Mouse (Mus musculus): Measurements from ENCODE around the gene Adamts13. TPM values are rescaled to one million over a fixed set of nuclear protein-coding genes. Genes with fewer than 3 reads are reported as not detected.
A peak's percentile ranks its signal among the peaks of the same experiment; 100 is the strongest.

Adamts13 gene
- total and polyA plus RNA-seq, 3 experiments = 19.7 to 130 TPM; not detected in 1

- Histone ChIP-seq H3K27me3 (ENCODE audit: control insufficient read depth in 1 of 2, insufficient read depth in 2 of 2, low read length in 2 of 2) (peaks cover 8% of the 10 kb centered on the region in 2 experiments; a peak in 3 of 4 replicates), H3K9me3 (replicated peaks; ENCODE audit: insufficient read depth, low read length) (no peaks in the 10 kb centered on the region), H3K27ac (ENCODE audit: control insufficient read depth, low read depth, low read length) (no peak overlapping the region), H3K79me2 (ENCODE audit: control insufficient read depth, insufficient read depth, low read length, poor library complexity) (no peaks in the 10 kb centered on the region), H3K4me1 (ENCODE audit: control insufficient read depth in 1 of 2, insufficient read depth in 2 of 2, low read length in 2 of 2) (peaks cover 0 to 7% of the 10 kb centered on the region in 2 experiments; a peak in 1 of 4 replicates), H3K9ac (ENCODE audit: control insufficient read depth, low read depth, low read length, poor library complexity, severe bottlenecking) (no peak overlapping the region), H3K4me3 (ENCODE audit: control insufficient read depth in 1 of 2, insufficient read depth in 1 of 2, low read depth in 2 of 2, low read length in 2 of 2) (no peak overlapping the region), H3K36me3 (ENCODE audit: control insufficient read depth in 1 of 2, insufficient read depth in 2 of 2, low read length in 2 of 2) (no peaks in the 10 kb centered on the region)
- no peak for TF ChIP-seq TBP (IDR thresholded peaks at IDR 0.05; ENCODE audit: low read depth, low read length)
- no peak for TF ChIP-seq SMC3 (IDR thresholded peaks at IDR 0.05; ENCODE audit: low read depth, low read length)
- no peak for TF ChIP-seq CHD2 (IDR thresholded peaks at IDR 0.05; ENCODE audit: low read length)
- TF ChIP-seq TCF12 (IDR thresholded peaks at IDR 0.05; ENCODE audit: low read depth, low read length) = no peak
- TF ChIP-seq ZC3H11A (IDR thresholded peaks at IDR 0.05; ENCODE audit: low read depth, low read length) = no peak
- TF ChIP-seq BHLHE40 (IDR thresholded peaks at IDR 0.05; ENCODE audit: borderline replicate concordance, low read depth, low read length) = no peak
- TF ChIP-seq POLR2AphosphoS5 (IDR thresholded peaks at IDR 0.05; ENCODE audit: borderline replicate concordance, low read depth, low read length) = no peak
- TF ChIP-seq CTCF (IDR thresholded peaks at IDR 0.05 in 2 of 3, conservative IDR thresholded peaks at IDR 0.05 in 1 of 3; ENCODE audit: control insufficient read depth in 1 of 3, insufficient read depth in 1 of 3, low read depth in 2 of 3, low read length in 3 of 3, poor library complexity in 1 of 3, severe bottlenecking in 1 of 3) = no peak
- no peak for TF ChIP-seq ZKSCAN1 (IDR thresholded peaks at IDR 0.05; ENCODE audit: low read depth, low read length)
- no peak for TF ChIP-seq ETS1 (IDR thresholded peaks at IDR 0.05; ENCODE audit: low read depth, low read length)
- TF ChIP-seq MXI1 (IDR thresholded peaks at IDR 0.05; ENCODE audit: low read depth, low read length) = no peak
- TF ChIP-seq USF1 (IDR thresholded peaks at IDR 0.05; ENCODE audit: low read depth, low read length) = no peak
- DNase-seq (ENCODE audit: low read depth, low spot score) = no peak
Measured at GRCm38 (mm10) chr2:27042131-27042844, 69.1 kb downstream of the Adamts13 start.

GRCm38 (mm10) chr2:27043461-27043860 is 70.2 kb downstream of the Adamts13 start:
- Histone ChIP-seq H3K27ac (ENCODE audit: control insufficient read depth, low read depth, low read length) (no peak overlapping the region), H3K36me3 (ENCODE audit: control insufficient read depth in 1 of 2, insufficient read depth in 2 of 2, low read length in 2 of 2) (no peaks in the 10 kb centered on the region), H3K27me3 (ENCODE audit: control insufficient read depth in 1 of 2, insufficient read depth in 2 of 2, low read length in 2 of 2) (peaks cover 8 to 14% of the 10 kb centered on the region in 2 experiments), H3K9ac (ENCODE audit: control insufficient read depth, low read depth, low read length, poor library complexity, severe bottlenecking) (no peak overlapping the region), H3K79me2 (ENCODE audit: control insufficient read depth, insufficient read depth, low read length, poor library complexity) (no peaks in the 10 kb centered on the region), H3K4me3 (ENCODE audit: control insufficient read depth in 1 of 2, insufficient read depth in 1 of 2, low read depth in 2 of 2, low read length in 2 of 2) (no peak overlapping the region), H3K4me1 (ENCODE audit: control insufficient read depth in 1 of 2, insufficient read depth in 2 of 2, low read length in 2 of 2) (peaks cover 0 to under 1% of the 10 kb centered on the region in 2 experiments; a peak in 1 of 4 replicates), H3K9me3 (replicated peaks; ENCODE audit: insufficient read depth, low read length) (no peaks in the 10 kb centered on the region)
- TF ChIP-seq ZNF384 (IDR thresholded peaks at IDR 0.05; ENCODE audit: low read depth, low read length) (no peak), GABPA (IDR thresholded peaks at IDR 0.05; ENCODE audit: low read depth, low read length) (no peak), ETS1 (IDR thresholded peaks at IDR 0.05; ENCODE audit: low read depth, low read length) (no peak), TAL1 (IDR thresholded peaks at IDR 0.05; ENCODE audit: low read length) (no peak), KAT2A (conservative IDR thresholded peaks at IDR 0.05; ENCODE audit: low read depth, low read length) (no peak), MYB (IDR thresholded peaks at IDR 0.05; ENCODE audit: low read depth, low read length) (no peak), NELFE (IDR thresholded peaks at IDR 0.05; ENCODE audit: low read depth, low read length) (no peak), UBTF (IDR thresholded peaks at IDR 0.05; ENCODE audit: borderline replicate concordance, insufficient read depth, low read depth, low read length) (no peak), POLR2A (IDR thresholded peaks at IDR 0.05; ENCODE audit: control insufficient read depth in 1 of 2, insufficient read depth in 1 of 2, low read depth in 1 of 2, low read length in 2 of 2, poor library complexity in 1 of 2) (no peak), CHD2 (IDR thresholded peaks at IDR 0.05; ENCODE audit: low read length) (no peak), EP300 (IDR thresholded peaks at IDR 0.05; ENCODE audit: low read depth in 1 of 2, low read length in 2 of 2) (no peak), BHLHE40 (IDR thresholded peaks at IDR 0.05; ENCODE audit: borderline replicate concordance, low read depth, low read length) (no peak), E2F4 (IDR thresholded peaks at IDR 0.05; ENCODE audit: borderline replicate concordance, low read depth, low read length) (no peak), ZC3H11A (IDR thresholded peaks at IDR 0.05; ENCODE audit: low read depth, low read length) (peak; percentile 61), MAX (IDR thresholded peaks at IDR 0.05; ENCODE audit: low read length) (no peak), NRF1 (IDR thresholded peaks at IDR 0.05; ENCODE audit: insufficient read depth, low read depth, low read length, poor library complexity, severe bottlenecking) (no peak), SMC3 (IDR thresholded peaks at IDR 0.05; ENCODE audit: low read depth, low read length) (peak; percentile 93), MYC (IDR thresholded peaks at IDR 0.05; ENCODE audit: low read depth, low read length) (no peak), CTCF (IDR thresholded peaks at IDR 0.05 in 2 of 3, conservative IDR thresholded peaks at IDR 0.05 in 1 of 3; ENCODE audit: control insufficient read depth in 1 of 3, insufficient read depth in 1 of 3, low read depth in 2 of 3, low read length in 3 of 3, poor library complexity in 1 of 3, severe bottlenecking in 1 of 3) (peak; percentile 75 to 91 (median 82)), JUND (IDR thresholded peaks at IDR 0.05; ENCODE audit: low read depth, low read length) (no peak), RAD21 (IDR thresholded peaks at IDR 0.05; ENCODE audit: low read depth, low read length) (peak; percentile 70)
- DNase-seq (ENCODE audit: low read depth, low spot score) = peak; percentile 75
